Mouse (Mus musculus) kidney, postnatal 36 days (tissue): ENCODE data around the gene Apba1.

Experiments used
- DNase-seq, 2 experiments: peaks; one replicate each; pipeline ENCODE4 v3.0.0; 2021 to 2022; ENCODE audit warnings: mixed read lengths in 2 of 2

The Apba1 gene

GRCm38 (mm10) chr19:23758554-23759321 is at the start of gene Apba1:
TSS of gene Apba1 (plus strand) at chr19:23758887.
- peak; percentile 45 to 76 for DNase-seq

- no peak for DNase-seq
Measured at GRCm38 (mm10) chr19:23746506-23746905, 12.2 kb upstream of the Apba1 start.

- peak in 1 of 2 experiments; percentile 26 for DNase-seq
Measured at GRCm38 (mm10) chr19:23757011-23757410, 1.7 kb upstream of the Apba1 start.

GRCm38 (mm10) chr19:23757961-23758553 is 630 bp upstream of the Apba1 start:
- peak; percentile 91 to 97 for DNase-seq

GRCm38 (mm10) chr19:23759322-23759945 is 747 bp downstream of the Apba1 start:
- peak in 1 of 2 experiments; percentile 2 for DNase-seq

GRCm38 (mm10) chr19:23763371-23763770 is 4.7 kb downstream of the Apba1 start:
- DNase-seq = no peak

GRCm38 (mm10) chr19:23764051-23764450 is 5.4 kb downstream of the Apba1 start:
- no peak for DNase-seq

GRCm38 (mm10) chr19:23768864-23769263 is 10.2 kb downstream of the Apba1 start:
- no peak for DNase-seq

- DNase-seq = no peak
Measured at GRCm38 (mm10) chr19:23770494-23771423, 12.1 kb downstream of the Apba1 start.

GRCm38 (mm10) chr19:23771971-23772370 is 13.3 kb downstream of the Apba1 start:
- DNase-seq = peak in 1 of 2 experiments; percentile 22

GRCm38 (mm10) chr19:23775356-23775755 is 16.7 kb downstream of the Apba1 start:
- DNase-seq = no peak

GRCm38 (mm10) chr19:23779130-23779529 is 20.4 kb downstream of the Apba1 start:
- DNase-seq = no peak

- no peak for DNase-seq
Measured at GRCm38 (mm10) chr19:23780105-23780504, 21.4 kb downstream of the Apba1 start.

GRCm38 (mm10) chr19:23781968-23782367 is 23.3 kb downstream of the Apba1 start:
- DNase-seq = no peak

GRCm38 (mm10) chr19:23788420-23789132 is 29.9 kb downstream of the Apba1 start:
- no peak for DNase-seq

- DNase-seq = no peak
Measured at GRCm38 (mm10) chr19:23791704-23792103, 33.0 kb downstream of the Apba1 start.

- no peak for DNase-seq
Measured at GRCm38 (mm10) chr19:23792559-23792958, 33.9 kb downstream of the Apba1 start.

- no peak for DNase-seq
Measured at GRCm38 (mm10) chr19:23794491-23794890, 35.8 kb downstream of the Apba1 start.

GRCm38 (mm10) chr19:23795156-23795555 is 36.5 kb downstream of the Apba1 start:
- no peak for DNase-seq

GRCm38 (mm10) chr19:23801174-23801573 is 42.5 kb downstream of the Apba1 start:
- DNase-seq = peak in 1 of 2 experiments; percentile 13

- DNase-seq = no peak
Measured at GRCm38 (mm10) chr19:23803221-23803870, 44.7 kb downstream of the Apba1 start.
